Mouse (Mus musculus) T-helper 1 cell (primary cell): ENCODE measurements at regions not wholly inside any gene's neighbourhood (a gene's known extent, or its start where the extent isn't known, plus 50 kb on each side); places are given as distances from the start of the nearest gene placed in this dataset.

Experiments used
- in situ Hi-C: fragments of 300-600 bp; cut with MboI, MseI; formaldehyde crosslinking; loops from one replicate; pipeline ENCODE4 v1.15.1; 2025; ENCODE audit warnings: high pct_unique_total_duplicates

DNA sequence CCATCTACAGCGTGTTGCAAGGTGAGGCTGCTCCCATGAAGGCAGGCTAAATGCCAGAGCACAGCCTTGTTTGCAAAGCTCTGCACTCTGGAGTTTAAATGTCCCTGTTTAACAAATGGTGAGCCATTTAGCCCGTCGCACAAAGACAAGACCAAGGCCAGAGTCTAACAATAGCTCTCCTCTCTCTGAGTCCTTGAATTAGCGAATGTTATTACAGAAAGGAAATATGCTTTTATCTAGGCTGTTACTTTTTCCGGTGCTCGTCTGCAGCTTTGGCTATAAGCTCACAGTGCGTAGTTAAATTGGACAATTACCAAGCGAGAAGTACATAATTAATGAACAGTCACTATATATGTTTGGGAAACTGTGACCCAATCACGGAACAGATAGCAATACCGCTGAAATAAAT is 137.8 kb upstream of the Noct start:
- in situ Hi-C loops, result no loop called here

DNA sequence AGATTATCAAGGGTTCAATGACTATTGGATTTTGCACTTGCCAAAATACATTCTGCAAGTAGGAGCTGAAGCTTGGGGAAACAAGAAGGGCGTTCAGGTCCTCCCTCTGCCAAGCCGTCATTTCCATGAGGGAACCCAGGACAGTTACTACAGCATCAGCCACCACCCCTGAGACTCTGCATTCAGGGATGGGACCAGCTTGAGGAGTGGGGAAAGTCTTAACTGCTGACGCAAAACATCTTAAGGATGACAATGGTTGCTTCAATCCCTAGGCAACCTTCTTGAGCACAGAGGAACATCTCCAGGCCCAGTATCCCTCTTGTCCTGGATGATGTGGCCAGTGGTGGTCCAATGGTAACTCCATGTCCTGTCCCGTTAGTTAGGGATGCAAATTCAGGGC is 137.2 kb upstream of the Noct start:
- in situ Hi-C loops, result no loop called here

GRCm38 (mm10) chr3:51089036-51089669 is 135.1 kb upstream of the Noct start:
- in situ Hi-C loops, result no loop called here

GRCm38 (mm10) chr3:51091478-51091877 is 132.8 kb upstream of the Noct start:
- in situ Hi-C loops, result no loop called here

GRCm38 (mm10) chr3:51092079-51093028 is 131.9 kb upstream of the Noct start:
- in situ Hi-C loops, result no loop called here

DNA sequence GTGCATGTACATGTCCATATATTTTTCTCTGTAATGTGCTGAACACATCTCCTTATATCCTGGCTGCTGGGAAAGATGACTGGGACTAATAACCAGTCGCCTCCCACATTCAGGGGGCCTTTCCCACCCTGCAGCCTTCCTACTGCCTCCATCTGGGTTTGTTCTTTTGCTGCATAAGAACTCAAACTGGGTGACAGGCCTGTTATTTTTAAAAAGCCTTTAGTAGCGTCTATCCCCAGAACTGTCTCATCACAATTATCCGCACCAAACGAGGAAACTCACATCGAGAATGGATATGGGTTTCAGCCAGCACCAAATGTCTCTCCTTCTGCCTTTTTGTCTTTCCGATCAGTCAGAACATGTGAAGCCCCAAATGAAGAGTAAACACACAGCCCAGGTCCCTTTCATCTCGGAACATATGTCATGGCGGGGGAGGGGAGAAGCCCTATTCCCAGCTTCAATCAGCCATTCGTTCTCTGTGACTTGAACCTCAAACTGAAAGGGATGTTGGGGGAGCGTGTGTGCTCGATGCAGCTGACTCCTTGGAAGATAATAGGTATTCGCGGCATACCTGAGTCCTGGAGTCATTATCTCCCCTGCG is 128.3 kb upstream of the Noct start:
- in situ Hi-C loops, result no loop called here

DNA sequence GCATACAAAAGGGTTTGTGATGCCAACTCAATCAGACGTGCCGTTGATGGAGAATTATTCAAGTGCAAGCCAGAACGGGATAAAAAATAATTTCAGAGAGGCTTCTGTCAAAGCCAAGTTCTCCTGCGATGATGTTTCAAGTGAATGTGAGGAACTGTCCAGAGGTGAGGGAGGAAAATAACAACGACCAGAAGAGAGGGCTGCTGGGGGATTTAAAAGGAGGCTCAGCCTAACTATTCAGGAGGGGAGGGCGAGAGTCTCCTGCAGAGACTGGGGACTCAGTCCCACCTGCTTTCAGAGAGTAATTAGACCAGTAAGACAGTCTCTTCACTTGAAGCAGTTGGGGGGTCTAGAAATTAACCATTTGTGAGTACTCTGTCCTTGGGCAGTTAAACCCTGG is 127.7 kb upstream of the Noct start:
- in situ Hi-C loops, result no loop called here

- in situ Hi-C loops, result no loop called here
These were observed 126.9 kb upstream of the Noct start for GRCm38 (mm10) chr3:51097362-51097761.

DNA sequence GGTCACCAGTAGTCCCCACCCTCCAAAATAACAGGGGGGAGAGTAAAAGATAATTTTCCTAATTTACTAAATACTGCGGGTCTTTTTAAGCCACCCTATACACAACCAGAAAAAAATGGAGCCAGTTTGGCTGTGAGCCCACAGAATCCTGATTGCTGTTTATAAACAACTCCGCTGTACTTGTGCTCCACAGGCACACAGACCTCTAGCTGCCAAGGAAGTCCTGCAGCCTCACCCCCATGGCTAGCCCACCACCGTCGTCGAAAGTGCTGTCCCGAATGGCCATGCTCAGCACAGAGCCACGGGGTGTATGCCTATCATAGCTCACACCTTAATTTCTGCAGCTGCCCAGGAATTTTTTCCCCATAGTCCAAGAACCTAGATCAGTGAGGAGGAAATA is 124.3 kb upstream of the Noct start:
- in situ Hi-C loops, result no loop called here

GRCm38 (mm10) chr3:51108639-51109202 is 115.5 kb upstream of the Noct start:
- in situ Hi-C loops, result no loop called here

DNA sequence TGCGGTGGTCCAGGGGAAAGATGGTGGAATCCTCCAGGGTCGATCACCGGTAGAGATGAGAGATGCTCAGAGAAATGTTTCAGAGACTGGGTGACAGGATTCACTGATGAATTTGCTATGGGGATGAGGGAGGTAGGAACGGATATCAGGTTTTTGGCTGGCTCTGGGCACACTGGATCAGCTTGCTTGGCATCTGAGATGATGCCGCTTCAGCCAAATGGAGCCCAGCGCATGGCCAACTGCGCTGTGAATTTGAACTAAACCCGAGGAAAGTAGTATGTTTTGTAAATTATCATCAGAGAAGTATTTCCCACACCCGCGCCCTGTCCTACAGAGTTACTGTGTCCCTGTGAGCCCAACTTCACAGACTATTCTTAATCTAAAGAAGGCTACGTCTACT is 113.0 kb upstream of the Noct start:
- in situ Hi-C loops, result no loop called here

DNA sequence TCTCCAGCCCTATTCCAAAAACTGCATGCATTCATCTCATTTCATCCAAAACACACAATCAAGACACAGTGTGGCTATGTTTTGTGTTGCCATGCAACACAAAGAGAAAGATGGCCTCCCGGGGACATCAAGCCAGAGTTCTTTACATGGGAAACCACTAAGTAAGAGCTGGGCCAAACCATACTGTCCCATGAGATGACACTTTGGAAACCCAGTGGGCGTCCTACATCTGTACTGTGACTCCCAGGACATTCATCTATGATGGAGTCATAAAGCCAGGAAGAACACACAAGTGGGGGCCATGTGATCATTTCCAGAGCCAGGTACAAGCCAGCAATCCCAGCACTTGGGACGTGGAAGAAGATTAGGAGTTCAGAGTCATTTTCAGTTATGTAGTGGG is 111.9 kb upstream of the Noct start:
- in situ Hi-C loops, result no loop called here

- in situ Hi-C loops, result no loop called here
These were observed 108.3 kb upstream of the Noct start for GRCm38 (mm10) chr3:51115921-51116320.

DNA sequence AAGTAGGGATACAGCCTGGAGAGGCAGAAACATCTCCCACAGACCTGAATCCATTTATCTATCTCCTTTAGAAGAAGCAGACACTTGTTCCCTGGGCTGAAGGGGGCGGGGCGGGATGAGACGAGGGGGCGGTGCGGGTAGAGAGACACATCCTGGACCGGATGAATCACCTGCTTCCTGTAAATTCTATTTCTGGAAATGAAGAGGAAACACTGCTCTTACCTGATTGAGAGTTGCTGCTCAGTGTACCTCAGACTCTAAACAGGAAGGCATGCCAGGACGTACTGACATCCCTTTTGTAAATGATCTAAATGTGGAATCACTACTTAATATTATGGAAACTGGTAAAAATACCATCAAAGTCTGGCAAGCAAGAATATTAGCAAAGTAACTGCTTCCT is 105.5 kb upstream of the Noct start:
- in situ Hi-C loops, result no loop called here

DNA sequence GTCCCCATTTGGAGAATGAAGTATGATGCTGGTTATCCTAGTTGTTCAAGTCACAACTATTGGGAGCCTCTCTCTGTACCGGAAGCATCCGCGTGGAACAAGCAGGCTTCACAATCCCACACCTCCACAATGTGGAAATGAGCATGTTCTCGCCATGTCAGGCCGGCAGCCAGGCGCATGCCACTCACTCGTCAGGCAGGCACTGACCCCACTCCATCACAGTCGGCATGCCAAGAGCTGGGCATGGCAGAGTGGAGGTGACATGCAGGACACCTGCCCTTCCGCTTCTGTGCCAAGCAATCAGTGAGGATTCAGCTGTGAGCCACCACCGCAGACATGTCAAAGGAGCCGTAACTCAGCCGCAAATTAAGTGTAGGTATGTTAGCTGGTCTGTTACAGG is 103.7 kb upstream of the Noct start:
- in situ Hi-C loops, result no loop called here

DNA sequence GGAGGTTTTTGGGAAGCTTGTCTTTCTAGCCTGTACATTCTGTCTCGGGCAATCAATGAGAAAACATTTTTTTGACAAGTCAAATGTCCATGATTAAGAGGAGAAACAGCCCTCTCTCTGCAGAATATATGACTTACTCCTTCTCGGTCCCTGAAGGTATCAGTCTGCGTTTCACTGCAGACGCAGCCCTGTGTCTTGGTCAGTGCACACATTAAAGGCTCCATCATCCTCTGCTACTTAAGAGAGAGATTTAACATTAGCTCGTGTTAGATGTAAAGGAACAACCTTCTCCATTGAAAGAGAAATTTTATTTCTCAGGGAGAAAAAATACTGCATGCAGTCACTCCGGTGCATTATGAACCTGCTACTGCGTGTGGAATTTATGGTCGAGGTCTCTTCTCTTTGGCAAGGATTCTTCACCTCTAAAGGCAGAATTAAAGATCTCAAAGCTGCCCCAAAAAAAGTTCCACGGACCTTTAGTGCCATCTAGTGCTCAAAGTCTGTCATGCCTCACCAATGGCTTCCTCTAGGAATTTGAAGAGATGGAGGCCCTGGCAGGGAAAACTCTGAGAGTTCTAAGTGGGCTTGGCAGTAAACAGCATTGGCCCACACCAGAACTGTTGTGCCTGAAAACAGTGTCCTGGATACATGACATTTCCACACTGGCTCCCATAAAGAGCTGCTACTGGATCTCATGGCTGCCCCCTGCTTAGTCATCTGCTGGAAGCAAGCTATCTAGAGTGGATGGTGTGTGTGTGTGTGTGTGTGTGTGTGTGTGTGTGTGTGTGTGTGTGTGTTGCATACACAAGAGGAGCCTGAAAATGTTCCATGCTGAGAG is 102.3 kb upstream of the Noct start:
- in situ Hi-C loops, result no loop called here

DNA sequence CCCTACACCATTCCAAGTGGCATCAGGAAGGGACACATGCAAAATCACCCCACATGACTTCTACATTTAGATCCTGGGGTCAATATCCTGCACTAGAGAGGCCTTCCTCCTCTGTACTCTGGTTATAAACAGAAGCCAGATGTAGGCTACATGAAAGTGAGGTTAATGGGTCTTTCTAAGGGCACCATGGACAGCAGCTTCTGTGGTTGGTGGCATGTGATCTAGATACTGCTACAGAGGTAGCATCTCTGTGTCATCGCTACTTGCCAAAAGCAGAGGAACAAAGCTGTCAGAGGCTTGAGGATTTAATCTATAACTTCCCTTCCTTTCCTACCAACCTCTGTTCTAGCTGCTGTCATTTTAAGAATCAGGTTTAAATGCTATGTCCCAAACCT is 101.7 kb upstream of the Noct start:
- in situ Hi-C loops, result no loop called here

DNA sequence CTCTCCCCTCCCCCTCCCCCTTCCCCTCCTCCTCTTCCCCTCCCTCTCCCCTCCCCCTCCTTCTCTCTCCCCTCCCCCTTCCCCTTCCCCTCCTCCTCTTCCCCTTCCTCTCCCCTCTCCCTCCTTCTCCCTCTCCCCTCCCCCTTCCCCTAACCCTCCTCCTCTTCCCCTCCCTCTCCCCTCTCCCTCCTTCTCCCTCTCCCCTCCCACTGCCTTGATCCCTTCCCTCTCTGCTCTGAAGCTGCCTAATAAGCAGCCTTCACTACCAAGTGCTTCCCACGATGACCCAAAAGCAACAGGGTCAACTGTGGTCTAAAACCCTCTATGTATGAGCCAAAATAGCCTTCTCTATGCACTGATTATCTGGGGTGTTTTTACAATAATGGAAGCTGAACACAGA is 96.4 kb upstream of the Noct start:
- in situ Hi-C loops, result no loop called here

DNA sequence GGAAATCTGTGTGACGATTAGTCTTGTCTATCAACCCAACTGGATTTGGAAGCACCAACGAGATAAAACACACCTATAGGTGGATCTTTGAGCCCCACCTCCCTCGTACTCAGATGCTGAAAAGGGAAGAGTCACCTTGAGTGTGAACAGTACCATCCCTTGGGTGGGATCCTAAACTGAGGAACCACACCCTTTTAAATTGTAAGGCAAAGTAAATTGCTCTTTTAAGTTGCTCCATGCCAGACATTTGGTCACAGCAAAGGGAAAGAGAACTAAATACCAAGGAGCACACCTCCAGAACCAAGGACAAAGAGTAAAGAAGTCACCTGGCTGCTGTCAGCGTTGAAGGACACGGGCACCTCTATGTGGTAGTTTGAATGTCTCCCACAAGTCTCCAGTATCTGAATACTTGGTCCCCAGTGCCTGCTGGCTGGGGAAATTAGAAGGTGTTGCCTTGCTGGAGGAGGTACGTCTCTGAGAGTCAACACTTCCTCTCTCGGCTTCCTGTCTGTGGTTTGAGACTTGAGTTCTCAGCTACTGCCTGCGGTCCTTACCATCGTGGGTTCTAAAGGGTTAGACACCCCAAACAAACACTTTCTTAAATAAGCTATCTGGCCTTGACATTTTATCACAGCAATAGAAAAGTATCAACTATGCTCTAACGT is 95.6 kb upstream of the Noct start:
- in situ Hi-C loops, result no loop called here

DNA sequence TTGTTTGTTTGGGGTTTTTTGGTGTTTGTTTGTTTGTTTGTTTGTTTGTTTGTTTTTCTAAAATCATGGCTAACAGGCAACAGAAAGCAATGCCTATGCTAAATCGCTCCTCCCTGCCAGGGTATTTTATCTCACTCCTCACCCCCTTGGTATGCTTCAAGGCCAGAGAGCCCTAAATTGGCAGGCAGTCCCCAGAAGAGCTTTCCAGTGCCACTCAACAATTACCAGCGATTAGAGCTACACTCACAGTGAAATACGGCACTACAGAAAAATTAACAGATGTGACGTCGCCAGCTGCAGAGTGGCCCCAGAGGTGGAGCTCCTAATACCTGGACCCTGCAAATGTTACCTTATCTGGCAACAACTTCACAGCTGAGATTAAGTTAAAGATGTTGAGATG is 93.5 kb upstream of the Noct start:
- in situ Hi-C loops, result no loop called here

DNA sequence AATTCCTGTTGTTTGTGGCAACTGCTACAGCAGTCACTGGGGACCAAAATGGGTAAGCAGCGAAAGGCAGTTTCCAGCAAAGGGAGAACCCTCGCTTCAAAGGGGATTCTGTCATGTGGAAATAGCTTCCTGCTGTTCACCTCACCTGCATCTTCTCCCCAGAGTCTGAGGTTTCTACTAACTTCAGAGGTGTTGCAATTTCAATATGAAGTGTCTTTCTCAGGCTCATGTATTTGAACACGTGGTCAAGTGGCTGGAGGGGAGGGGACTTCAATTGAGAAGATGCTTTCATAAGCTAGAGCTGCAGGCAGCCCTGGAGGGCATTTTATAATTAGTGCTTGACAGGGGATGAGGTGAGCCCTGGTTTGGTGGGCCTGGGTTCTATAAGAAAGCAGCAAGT is 92.9 kb upstream of the Noct start:
- in situ Hi-C loops, result no loop called here
